Mouse (Mus musculus): Measurements from ENCODE around the gene Tnni3k.

GRCm38 (mm10) chr3:154811833-154812232 lies 243.4 kb downstream of the Tnni3k start:
- TF ChIP-seq POLR2A (IDR thresholded peaks at IDR 0.05; ENCODE audit: low read depth, low read length): no peak
- TF ChIP-seq CTCF (conservative IDR thresholded peaks at IDR 0.05; ENCODE audit: insufficient read depth, insufficient read length, low read depth, low read length): no peak
